Mouse (Mus musculus): ENCODE measurements at regions not wholly inside any gene's neighbourhood (a gene's known extent, or its start where the extent isn't known, plus 50 kb on each side); places are given as distances from the start of the nearest gene placed in this dataset.

DNA sequence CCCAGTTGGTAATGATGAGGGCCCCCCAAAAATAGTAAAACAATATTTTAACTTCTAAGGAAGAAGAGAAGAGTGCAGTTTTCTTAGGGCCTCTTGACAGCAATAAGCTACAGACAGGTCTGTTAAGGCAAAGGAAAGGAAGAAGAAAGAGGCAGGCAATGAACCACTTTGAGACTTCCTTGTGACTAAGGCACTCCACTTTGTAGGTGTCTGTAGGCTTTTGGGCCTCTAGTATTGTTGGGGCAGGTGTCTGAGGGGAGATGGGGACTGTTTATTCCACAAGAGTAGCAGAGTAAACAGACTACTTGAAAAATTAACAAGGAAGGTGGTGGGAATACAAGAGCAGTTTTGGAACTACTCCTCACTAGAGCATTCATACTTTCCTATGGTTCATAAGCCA is 287.9 kb downstream of the Ets1 start:
- H3K36me3 ChIP-seq (ENCODE audit: control insufficient read depth, insufficient read depth, low read length), result no peaks in the 10 kb centered on the region
- no peaks in the 10 kb centered on the region; the same call in 1 of the 2 replicates for H3K27me3 ChIP-seq (replicated peaks; ENCODE audit: control insufficient read depth, insufficient read depth, low read length)
- ATAC-seq (ENCODE audit: low read depth), result no peak
- H3K9me3 ChIP-seq (ENCODE audit: control insufficient read depth, low read length), result no peaks in the 10 kb centered on the region
- H3K4me2 ChIP-seq (ENCODE audit: low read depth, low read length), result no peak overlapping the region
- H3K4me1 ChIP-seq (ENCODE audit: control insufficient read depth, insufficient read depth, low read length), result no peaks in the 10 kb centered on the region
- no peak overlapping the region for H3K4me3 ChIP-seq (ENCODE audit: low read depth, low read length)
- no peak overlapping the region for H3K27ac ChIP-seq (replicated peaks; ENCODE audit: low read depth, low read length)
- no peak overlapping the region for H3K9ac ChIP-seq (ENCODE audit: low read depth, low read length)
- no peak for DNase-seq (ENCODE audit: low spot score)

DNA sequence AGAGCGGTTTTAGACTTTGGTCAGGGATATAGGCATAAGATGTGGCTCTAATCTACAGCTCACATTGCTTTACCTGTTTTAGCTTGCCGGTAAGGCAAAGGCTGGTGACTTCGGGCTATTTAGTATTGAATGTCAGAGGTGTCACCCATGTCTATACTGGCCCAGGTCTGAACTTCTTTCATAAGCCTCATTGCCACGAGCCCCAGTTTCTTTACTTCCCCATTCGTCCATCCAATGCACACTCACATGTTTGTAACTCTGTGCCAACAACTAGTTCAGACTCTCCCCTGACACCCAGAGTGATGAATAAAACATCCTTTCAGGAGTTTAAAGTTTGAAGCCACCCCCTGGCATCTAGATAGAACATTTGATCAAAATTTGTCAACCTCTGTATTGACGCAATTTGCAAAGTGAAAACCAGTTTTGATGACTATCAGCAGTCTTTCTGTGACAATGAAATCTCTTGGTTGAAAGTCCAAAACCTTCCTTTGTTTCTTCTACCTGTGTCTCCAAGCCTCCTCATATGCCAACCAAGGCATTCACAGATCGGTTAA is 288.4 kb downstream of the Ets1 start:
- Histone ChIP-seq H3K27me3 (replicated peaks; ENCODE audit: control insufficient read depth, insufficient read depth, low read length) (no peaks in the 10 kb centered on the region; the same call in 1 of the 2 replicates), H3K36me3 (ENCODE audit: control insufficient read depth, insufficient read depth, low read length) (no peaks in the 10 kb centered on the region), H3K4me2 (ENCODE audit: low read depth, low read length) (no peak overlapping the region), H3K27ac (replicated peaks; ENCODE audit: low read depth, low read length) (no peak overlapping the region), H3K4me3 (ENCODE audit: low read depth, low read length) (no peak overlapping the region), H3K9ac (ENCODE audit: low read depth, low read length) (no peak overlapping the region), H3K4me1 (ENCODE audit: control insufficient read depth, insufficient read depth, low read length) (no peaks in the 10 kb centered on the region), H3K9me3 (ENCODE audit: control insufficient read depth, low read length) (no peaks in the 10 kb centered on the region)
- ATAC-seq (ENCODE audit: low read depth) (no peak), DNase-seq (ENCODE audit: low spot score) (no peak)
- 90% methylated on average over 7 of the region's 7 CpGs for WGBS

DNA sequence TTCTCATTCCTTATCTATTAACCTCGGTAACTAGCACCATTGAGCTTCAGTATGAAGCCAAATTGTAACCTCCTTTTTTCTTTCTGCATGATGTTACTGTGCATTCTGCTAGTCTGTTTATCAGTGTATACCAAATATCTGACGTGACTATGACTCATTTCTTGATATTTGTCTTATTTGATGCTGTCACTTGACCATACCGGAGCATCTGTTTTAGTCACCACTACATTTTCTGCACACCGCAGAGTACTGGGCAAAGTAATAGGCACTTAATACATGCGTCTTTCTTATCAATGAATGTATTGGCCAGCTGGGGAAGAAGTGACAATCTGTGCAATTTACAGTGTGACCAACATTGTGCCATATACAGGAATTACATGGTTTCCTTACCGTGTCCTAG is 289.0 kb downstream of the Ets1 start:
- H3K4me1 ChIP-seq (ENCODE audit: control insufficient read depth, insufficient read depth, low read length), result no peaks in the 10 kb centered on the region
- no peak for ATAC-seq (ENCODE audit: low read depth)
- no peak overlapping the region for H3K4me2 ChIP-seq (ENCODE audit: low read depth, low read length)

DNA sequence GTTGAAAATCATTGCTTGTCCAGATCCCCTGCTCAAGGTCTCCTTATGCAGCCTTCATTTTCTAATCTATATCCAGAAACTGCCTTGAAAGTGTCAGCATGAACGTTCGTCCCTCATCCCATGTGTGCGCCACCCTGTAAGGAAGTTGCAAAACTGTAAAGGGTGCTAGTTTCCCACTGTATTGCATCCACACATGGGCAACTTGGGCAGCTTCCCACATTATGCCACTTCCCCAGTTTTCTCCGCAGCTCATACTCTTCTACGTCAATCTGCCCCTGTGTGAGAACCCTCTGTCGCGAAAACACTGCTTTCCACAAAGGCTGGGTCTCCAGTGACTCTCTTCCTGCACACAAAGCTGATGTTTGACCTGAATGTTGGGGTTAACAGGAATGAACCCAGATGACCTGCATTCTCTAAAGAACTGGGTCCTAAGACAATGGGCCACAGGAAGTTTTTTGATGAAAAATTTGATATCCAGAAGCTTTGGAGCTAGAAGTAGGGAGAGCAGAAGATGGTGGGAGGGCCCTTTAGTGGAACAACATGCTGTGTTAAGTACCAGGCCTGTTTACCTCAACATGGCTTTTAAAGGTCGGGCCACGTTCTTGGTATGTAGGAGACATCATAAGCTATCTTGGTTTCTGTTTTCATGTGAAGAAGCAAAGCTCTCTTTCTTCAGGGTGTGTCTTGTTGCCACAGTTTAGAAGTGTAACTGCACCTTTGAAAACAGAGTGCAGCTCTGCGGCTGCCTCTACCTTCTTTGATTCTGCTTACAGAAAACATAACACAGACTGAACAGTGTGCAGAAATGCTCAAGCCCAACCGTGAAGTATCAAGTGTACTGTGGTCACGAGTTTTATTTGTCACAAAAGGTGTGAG is 289.9 kb downstream of the Ets1 start:
- WGBS, result 67% methylated on average over 12 of the region's 12 CpGs
- no peaks in the 10 kb centered on the region for H3K36me3 ChIP-seq (ENCODE audit: control insufficient read depth, insufficient read depth, low read length)

More for the DNA sequence above, 289.0 kb downstream of the Ets1 start:
- Histone ChIP-seq H3K9me3 (ENCODE audit: control insufficient read depth, low read length) (no peaks in the 10 kb centered on the region), H3K27ac (replicated peaks; ENCODE audit: low read depth, low read length) (no peak overlapping the region), H3K4me3 (ENCODE audit: low read depth, low read length) (no peak overlapping the region), H3K36me3 (ENCODE audit: control insufficient read depth, insufficient read depth, low read length) (no peaks in the 10 kb centered on the region), H3K9ac (ENCODE audit: low read depth, low read length) (no peak overlapping the region), H3K27me3 (replicated peaks; ENCODE audit: control insufficient read depth, insufficient read depth, low read length) (no peaks in the 10 kb centered on the region; the same call in 1 of the 2 replicates)
- no peak for DNase-seq (ENCODE audit: low spot score)
- WGBS, result 89% methylated on average over 6 of the region's 6 CpGs

DNA sequence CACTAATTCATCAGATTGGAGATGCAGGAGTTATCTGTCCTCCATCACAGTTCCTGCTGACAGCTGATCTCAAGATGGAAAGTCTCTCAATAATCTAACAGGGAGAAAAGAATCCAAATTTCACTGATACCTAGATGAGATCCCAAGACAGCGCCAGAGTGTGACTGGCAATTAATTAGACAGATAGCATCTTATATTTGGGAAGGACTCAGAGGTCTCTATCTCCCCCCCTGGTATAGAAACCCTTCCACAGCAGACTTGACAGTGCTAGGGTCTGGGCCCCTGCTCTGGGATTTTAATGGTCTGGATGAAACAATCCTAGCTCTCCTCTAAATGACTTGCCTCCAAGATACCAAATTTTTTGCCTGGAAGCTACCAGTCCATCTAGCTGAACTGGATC is 291.6 kb downstream of the Ets1 start:
- Histone ChIP-seq H3K27me3 (replicated peaks; ENCODE audit: control insufficient read depth, insufficient read depth, low read length) (no peaks in the 10 kb centered on the region; the same call in 1 of the 2 replicates), H3K36me3 (ENCODE audit: control insufficient read depth, insufficient read depth, low read length) (no peaks in the 10 kb centered on the region), H3K27ac (replicated peaks; ENCODE audit: low read depth, low read length) (no peak overlapping the region), H3K9ac (ENCODE audit: low read depth, low read length) (no peak overlapping the region), H3K4me1 (ENCODE audit: control insufficient read depth, insufficient read depth, low read length) (peaks cover 17% of the 10 kb centered on the region; the same call in 1 of the 2 replicates), H3K4me3 (ENCODE audit: low read depth, low read length) (no peak overlapping the region), H3K4me2 (ENCODE audit: low read depth, low read length) (no peak overlapping the region), H3K9me3 (ENCODE audit: control insufficient read depth, low read length) (no peaks in the 10 kb centered on the region)
- DNase-seq (ENCODE audit: low spot score), result no peak
- 87% methylated on average over 1 of the region's 1 CpGs for WGBS
- no peak for ATAC-seq (ENCODE audit: low read depth)

More for the DNA sequence above, 289.9 kb downstream of the Ets1 start:
- peaks cover 1% of the 10 kb centered on the region; the same call in 1 of the 2 replicates for H3K4me1 ChIP-seq (ENCODE audit: control insufficient read depth, insufficient read depth, low read length)
- H3K27ac ChIP-seq (replicated peaks; ENCODE audit: low read depth, low read length), result no peak overlapping the region
- no peak overlapping the region for H3K4me2 ChIP-seq (ENCODE audit: low read depth, low read length)
- ATAC-seq (ENCODE audit: low read depth) (no peak), DNase-seq (ENCODE audit: low spot score) (no peak)
- H3K9ac ChIP-seq (ENCODE audit: low read depth, low read length), result no peak overlapping the region
- no peak overlapping the region for H3K4me3 ChIP-seq (ENCODE audit: low read depth, low read length)
- H3K27me3 ChIP-seq (replicated peaks; ENCODE audit: control insufficient read depth, insufficient read depth, low read length), result no peaks in the 10 kb centered on the region; the same call in 1 of the 2 replicates
- H3K9me3 ChIP-seq (ENCODE audit: control insufficient read depth, low read length), result no peaks in the 10 kb centered on the region

DNA sequence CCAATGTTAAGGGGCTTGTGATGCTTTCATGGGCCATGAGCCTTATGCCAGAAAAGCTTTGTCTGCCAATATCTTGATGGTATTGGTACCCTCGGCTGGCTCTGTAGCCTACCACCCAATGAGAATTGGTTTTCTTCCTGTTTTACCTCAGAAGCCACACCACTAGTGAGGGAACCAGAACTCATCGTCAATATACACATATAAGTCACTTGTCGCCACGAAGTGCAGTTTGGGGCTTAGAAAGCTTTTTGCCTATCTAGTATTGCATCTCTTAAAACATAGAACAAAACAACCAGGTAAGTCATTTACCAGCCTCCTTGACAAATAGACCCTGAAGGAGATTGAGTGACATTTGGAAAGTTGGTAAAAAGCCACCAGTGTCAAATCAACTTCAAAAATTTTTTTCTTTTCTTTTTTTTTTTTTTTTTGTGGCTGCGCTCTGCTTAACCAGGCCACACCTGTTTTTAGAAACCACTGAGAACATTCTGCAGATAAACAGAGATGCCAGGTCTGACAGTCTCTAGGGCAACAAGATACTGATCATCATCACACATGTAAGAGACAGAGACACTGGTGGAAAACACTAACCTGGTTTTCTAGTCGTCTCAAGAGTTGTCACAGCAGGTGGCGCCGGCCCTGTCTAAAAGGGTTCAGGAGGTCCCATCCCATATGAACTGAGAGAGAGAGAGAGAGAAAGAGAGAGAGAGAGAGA is 292.4 kb downstream of the Ets1 start:
- no peaks in the 10 kb centered on the region for H3K36me3 ChIP-seq (ENCODE audit: control insufficient read depth, insufficient read depth, low read length)
- DNase-seq (ENCODE audit: low spot score), result no peak
- H3K27ac ChIP-seq (replicated peaks; ENCODE audit: low read depth, low read length), result no peak overlapping the region
- no peak overlapping the region for H3K4me3 ChIP-seq (ENCODE audit: low read depth, low read length)
- peaks cover 20% of the 10 kb centered on the region for H3K4me1 ChIP-seq (ENCODE audit: control insufficient read depth, insufficient read depth, low read length)
- H3K4me2 ChIP-seq (ENCODE audit: low read depth, low read length), result no peak overlapping the region
- H3K27me3 ChIP-seq (replicated peaks; ENCODE audit: control insufficient read depth, insufficient read depth, low read length), result no peaks in the 10 kb centered on the region; the same call in 1 of the 2 replicates
- 90% methylated on average over 8 of the region's 8 CpGs for WGBS
- no peaks in the 10 kb centered on the region for H3K9me3 ChIP-seq (ENCODE audit: control insufficient read depth, low read length)
- H3K9ac ChIP-seq (ENCODE audit: low read depth, low read length), result no peak overlapping the region
- ATAC-seq (ENCODE audit: low read depth), result no peak

DNA sequence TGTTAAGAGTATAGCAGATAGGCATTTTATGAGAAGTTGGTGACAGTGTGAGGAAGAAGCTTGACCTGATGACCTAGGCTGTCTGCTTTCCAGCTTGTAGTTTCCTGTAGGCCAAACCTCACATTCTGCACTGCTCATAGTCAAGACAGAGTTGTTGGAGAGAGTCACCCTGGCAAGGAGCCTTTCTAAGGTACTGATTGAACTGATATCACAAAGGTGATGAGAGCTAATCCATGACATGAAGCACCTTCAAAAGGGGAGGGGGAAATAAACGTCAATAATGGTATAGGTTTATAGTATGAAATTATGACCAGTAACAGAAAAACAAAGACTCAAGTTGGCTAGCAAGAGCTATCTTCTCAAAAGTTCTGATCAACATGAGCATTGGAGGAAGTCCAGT is 293.3 kb downstream of the Ets1 start:
- H3K9me3 ChIP-seq (ENCODE audit: control insufficient read depth, low read length), result no peaks in the 10 kb centered on the region
- H3K36me3 ChIP-seq (ENCODE audit: control insufficient read depth, insufficient read depth, low read length), result no peaks in the 10 kb centered on the region
- ATAC-seq (ENCODE audit: low read depth) (no peak), DNase-seq (ENCODE audit: low spot score) (no peak)
- H3K4me3 ChIP-seq (ENCODE audit: low read depth, low read length), result no peak overlapping the region
- peaks cover 20% of the 10 kb centered on the region for H3K4me1 ChIP-seq (ENCODE audit: control insufficient read depth, insufficient read depth, low read length)
- no peaks in the 10 kb centered on the region; the same call in 1 of the 2 replicates for H3K27me3 ChIP-seq (replicated peaks; ENCODE audit: control insufficient read depth, insufficient read depth, low read length)
- H3K4me2 ChIP-seq (ENCODE audit: low read depth, low read length), result no peak overlapping the region
- H3K9ac ChIP-seq (ENCODE audit: low read depth, low read length), result no peak overlapping the region
- H3K27ac ChIP-seq (replicated peaks; ENCODE audit: low read depth, low read length), result no peak overlapping the region
- 87% methylated on average over 1 of the region's 1 CpGs for WGBS

DNA sequence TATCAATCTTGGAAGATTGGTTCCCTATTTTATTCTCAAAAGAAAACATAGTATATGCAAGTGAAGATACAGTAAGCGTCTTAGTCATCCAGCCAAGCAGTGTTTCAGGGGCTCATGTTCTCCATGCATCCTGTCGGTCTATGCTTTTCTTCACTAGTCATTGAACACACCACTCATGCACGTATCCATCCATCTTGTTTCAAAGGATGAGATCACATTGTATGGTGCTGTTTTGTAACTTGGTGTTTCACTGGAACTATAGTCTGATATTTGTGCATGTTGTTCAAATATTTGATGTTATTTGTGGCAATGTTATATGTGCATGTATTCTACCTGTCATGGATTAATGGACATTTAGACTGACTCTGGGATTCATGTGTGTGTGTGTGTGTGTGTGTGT is 293.8 kb downstream of the Ets1 start:
- 89% methylated on average over 3 of the region's 3 CpGs for WGBS
- H3K4me1 ChIP-seq (ENCODE audit: control insufficient read depth, insufficient read depth, low read length), result peaks cover 20% of the 10 kb centered on the region
- no peak overlapping the region for H3K9ac ChIP-seq (ENCODE audit: low read depth, low read length)
- H3K9me3 ChIP-seq (ENCODE audit: control insufficient read depth, low read length), result no peaks in the 10 kb centered on the region
- no peak overlapping the region for H3K4me2 ChIP-seq (ENCODE audit: low read depth, low read length)
- ATAC-seq (ENCODE audit: low read depth) (no peak), DNase-seq (ENCODE audit: low spot score) (no peak)
- no peak overlapping the region for H3K4me3 ChIP-seq (ENCODE audit: low read depth, low read length)
- no peaks in the 10 kb centered on the region; the same call in 1 of the 2 replicates for H3K27me3 ChIP-seq (replicated peaks; ENCODE audit: control insufficient read depth, insufficient read depth, low read length)
- no peak overlapping the region for H3K27ac ChIP-seq (replicated peaks; ENCODE audit: low read depth, low read length)
- H3K36me3 ChIP-seq (ENCODE audit: control insufficient read depth, insufficient read depth, low read length), result no peaks in the 10 kb centered on the region

Data from embryonic facial prominence, embryonic 14.5 days (tissue).